ENCODE assay signal across 11 mouse cellular contexts in genomic region chr7:73551370-73551769, GRCm38 (mm10). TPM values are rescaled to one million over a fixed set of nuclear protein-coding genes. Genes with fewer than 3 reads are reported as not detected.
DNase-seq lines count a peak whose midpoint lies in the region; ATAC-seq and TF ChIP-seq lines count a peak whose summit lies in the region.
"Had no signal": no experiment of that assay in that cellular context is flagged by ENCODE, and none has a peak within 500 bp of the region (broad histone marks: within the 10 kb centered on the region; RNA-seq: fewer than 3 reads in every experiment).

No protein-coding gene starts in this region.

- peaks cover 31% of the 10 kb centered on the region for H3K36me3 ChIP-seq in heart, postnatal 0 days (replicated peaks; ENCODE audit: control insufficient read depth, insufficient read depth, low read length)
- peaks cover 10% of the 10 kb centered on the region; the same call in 1 of the 2 replicates for H3K36me3 ChIP-seq in midbrain, embryonic 11.5 days (ENCODE audit: control insufficient read depth, insufficient read depth, low read length)
- H3K36me3 ChIP-seq in midbrain, embryonic 13.5 days = peaks cover 27% of the 10 kb centered on the region

- ATAC-seq in heart, postnatal 0 days (ENCODE audit: insufficient read depth, low read depth) = no peak
- ATAC-seq in midbrain, embryonic 11.5 days (ENCODE audit: low FRiP score) = no peak
- no peak for ATAC-seq in midbrain, embryonic 13.5 days

- no peak overlapping the region for H3K27ac ChIP-seq in heart, postnatal 0 days (ENCODE audit: low read depth)
- H3K27ac ChIP-seq in midbrain, embryonic 11.5 days (ENCODE audit: low read depth, low read length) = no peak overlapping the region
- H3K27ac ChIP-seq in midbrain, embryonic 13.5 days = no peak overlapping the region
- H3K27ac ChIP-seq in embryonic fibroblast, embryonic 13.5 days (ENCODE audit: insufficient read depth, low read length) = peak overlapping the region; percentile 61; the same call in 1 of the 2 replicates

- no peaks in the 10 kb centered on the region for H3K9me3 ChIP-seq in heart, postnatal 0 days (replicated peaks; ENCODE audit: control insufficient read depth, low read length)
- no peaks in the 10 kb centered on the region for H3K9me3 ChIP-seq in midbrain, embryonic 11.5 days (ENCODE audit: control insufficient read depth, low read length)
- H3K9me3 ChIP-seq in midbrain, embryonic 13.5 days = no peaks in the 10 kb centered on the region

- H3K4me3 ChIP-seq in heart, postnatal 0 days (ENCODE audit: low read depth, low read length) = no peak overlapping the region
- H3K4me3 ChIP-seq in midbrain, embryonic 11.5 days (ENCODE audit: low read depth, low read length) = no peak overlapping the region
- no peak overlapping the region for H3K4me3 ChIP-seq in midbrain, embryonic 13.5 days (replicated peaks)
- H3K4me3 ChIP-seq in embryonic fibroblast, embryonic 13.5 days (ENCODE audit: insufficient read depth, low read length) = no peak overlapping the region

- no peak for TF ChIP-seq POLR2A in embryonic fibroblast, embryonic 13.5 days (IDR thresholded peaks at IDR 0.05; ENCODE audit: low read depth, low read length)

- H3K4me2 ChIP-seq in heart, postnatal 0 days (ENCODE audit: low read depth, low read length) = peak overlapping the region; percentile 59; the same call in 1 of the 2 replicates
- no peak overlapping the region for H3K4me2 ChIP-seq in midbrain, embryonic 11.5 days
- H3K4me2 ChIP-seq in midbrain, embryonic 13.5 days (replicated peaks) = no peak overlapping the region

- H3K4me1 ChIP-seq in heart, postnatal 0 days (ENCODE audit: control insufficient read depth, insufficient read depth) = peaks cover 16% of the 10 kb centered on the region
- peaks cover 7% of the 10 kb centered on the region for H3K4me1 ChIP-seq in midbrain, embryonic 11.5 days (ENCODE audit: control insufficient read depth, insufficient read depth, low read length)
- H3K4me1 ChIP-seq in midbrain, embryonic 13.5 days (replicated peaks) = peaks cover 28% of the 10 kb centered on the region
- H3K4me1 ChIP-seq in embryonic fibroblast, embryonic 13.5 days (ENCODE audit: control insufficient read depth, insufficient read depth, low read length) = peaks cover 7% of the 10 kb centered on the region; the same call in 1 of the 2 replicates

- DNase-seq in heart, postnatal 0 days (ENCODE audit: low spot score) = no peak
- DNase-seq in heart, postnatal 4 days = no peak
- peak; percentile 75 for DNase-seq in midbrain, embryonic 11.5 days (ENCODE audit: low spot score, missing footprints)
- DNase-seq in embryo, embryonic 11 days = no peak
- DNase-seq in cerebellum, adult 18-20 months = no peak
- DNase-seq: cerebellum, adult 9-10 months; kidney, adult 11 months; kidney, postnatal 25 days; lung, embryonic 14.5 days had no signal

- no peak overlapping the region for H3K9ac ChIP-seq in heart, postnatal 0 days (replicated peaks; ENCODE audit: low read depth, low read length)
- H3K9ac ChIP-seq in midbrain, embryonic 11.5 days (ENCODE audit: low read length) = no peak overlapping the region
- H3K9ac ChIP-seq in midbrain, embryonic 13.5 days (replicated peaks) = no peak overlapping the region
- H3K9ac ChIP-seq: lung, embryonic 14.5 days had no signal

- H3K27me3 ChIP-seq in heart, postnatal 0 days (ENCODE audit: control insufficient read depth, insufficient read depth, low read length) = no peaks in the 10 kb centered on the region
- no peaks in the 10 kb centered on the region for H3K27me3 ChIP-seq in midbrain, embryonic 11.5 days (ENCODE audit: control insufficient read depth, insufficient read depth, low read length)
- H3K27me3 ChIP-seq in midbrain, embryonic 13.5 days = no peaks in the 10 kb centered on the region

- no peak for TF ChIP-seq EP300 in heart, postnatal 0 days (IDR thresholded peaks at IDR 0.05; ENCODE audit: low read depth)

- no peak for TF ChIP-seq CTCF in heart, postnatal 0 days (IDR thresholded peaks at IDR 0.05; ENCODE audit: low read depth)
- no peak for TF ChIP-seq CTCF in embryonic fibroblast, embryonic 13.5 days (IDR thresholded peaks at IDR 0.05; ENCODE audit: borderline replicate concordance, insufficient read depth, low read length)

RNA-seq across cellular contexts. Expression of gene Chd2, which starts 9.7 kb away (rescaled TPM):
- total RNA-seq in heart, postnatal 0 days (2014; rRNA removed; ENCODE audit: low replicate concordance) = 43.0 and 65.5 TPM in 2 replicates
- polyA plus RNA-seq in heart, postnatal 0 days (2015; fragmentation: Nextera tagmentation; extraction: Ambion mirVana) = 31.1 and 32.2 TPM in 2 replicates
- 10 to 100 TPM; 57.3 to 61.0 TPM for total RNA-seq in heart, postnatal 4 days (2021)
- polyA plus RNA-seq in midbrain, embryonic 11.5 days (2014; fragmentation: Nextera tagmentation; extraction: Ambion mirVana) = 41.7 and 42.6 TPM in 2 replicates
- 48.5 and 57.4 TPM in 2 replicates for polyA plus RNA-seq in midbrain, embryonic 13.5 days (2015; fragmentation: Nextera tagmentation; extraction: Ambion mirVana)
- 45.2 and 51.4 TPM in 2 replicates for polyA plus RNA-seq in embryonic fibroblast, embryonic 13.5 days (2011; ENCODE audit: insufficient read length, low read depth, missing spikeins)
